Mouse (Mus musculus): Measurements from ENCODE around the gene Mcfd2.

The Mcfd2 gene

DNA sequence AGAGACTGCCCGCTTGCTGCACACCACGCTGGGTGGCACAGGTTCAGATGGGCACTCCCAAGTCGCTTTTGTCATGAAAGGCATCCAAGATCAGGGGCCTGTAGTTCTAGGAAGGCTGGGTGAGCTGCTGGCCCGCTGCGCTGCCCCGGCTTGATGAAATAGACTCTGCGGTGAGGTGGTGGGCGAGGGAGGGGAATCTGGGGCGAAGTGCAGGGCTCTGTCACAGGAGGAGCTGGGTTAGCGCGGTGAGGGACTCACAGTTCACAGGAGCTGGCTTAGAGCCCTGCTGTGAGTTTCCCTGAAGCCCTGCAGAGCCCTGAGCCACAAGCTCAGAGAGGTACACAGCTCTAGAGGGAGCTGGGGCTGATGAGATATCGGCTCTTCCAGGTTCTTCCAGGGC is 22.4 kb upstream of the Mcfd2 start:
- no peak for DNase-seq (ENCODE audit: low spot score)

DNA sequence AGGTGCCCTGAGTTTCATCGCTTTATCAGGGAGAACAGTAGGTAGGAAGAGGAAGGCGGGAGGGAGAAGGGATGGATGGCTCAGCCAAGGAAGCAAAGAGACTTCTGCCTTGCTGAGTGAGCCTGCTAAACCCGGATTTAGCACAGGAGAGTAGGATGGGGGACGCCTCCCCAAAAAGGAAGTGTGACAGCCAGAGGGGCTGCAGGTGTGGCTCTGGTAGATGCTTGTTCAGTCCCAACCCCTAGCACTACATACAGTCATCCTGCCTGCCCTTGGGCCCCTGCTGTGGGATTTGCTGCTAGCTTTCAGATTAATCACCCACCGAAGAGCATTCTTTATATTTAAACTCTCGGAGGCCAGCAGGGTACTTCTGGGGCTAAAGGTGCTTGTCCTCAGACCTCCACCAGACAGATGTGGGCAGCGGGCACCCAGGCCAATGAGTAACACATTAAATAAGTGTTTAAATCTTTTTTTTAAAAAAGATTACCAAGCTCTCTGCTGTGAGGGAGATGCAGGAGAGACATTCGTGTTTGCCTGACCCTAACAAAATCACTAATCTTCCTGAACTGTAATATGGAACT is 21.6 kb upstream of the Mcfd2 start:
- DNase-seq (ENCODE audit: low spot score) = no peak

DNA sequence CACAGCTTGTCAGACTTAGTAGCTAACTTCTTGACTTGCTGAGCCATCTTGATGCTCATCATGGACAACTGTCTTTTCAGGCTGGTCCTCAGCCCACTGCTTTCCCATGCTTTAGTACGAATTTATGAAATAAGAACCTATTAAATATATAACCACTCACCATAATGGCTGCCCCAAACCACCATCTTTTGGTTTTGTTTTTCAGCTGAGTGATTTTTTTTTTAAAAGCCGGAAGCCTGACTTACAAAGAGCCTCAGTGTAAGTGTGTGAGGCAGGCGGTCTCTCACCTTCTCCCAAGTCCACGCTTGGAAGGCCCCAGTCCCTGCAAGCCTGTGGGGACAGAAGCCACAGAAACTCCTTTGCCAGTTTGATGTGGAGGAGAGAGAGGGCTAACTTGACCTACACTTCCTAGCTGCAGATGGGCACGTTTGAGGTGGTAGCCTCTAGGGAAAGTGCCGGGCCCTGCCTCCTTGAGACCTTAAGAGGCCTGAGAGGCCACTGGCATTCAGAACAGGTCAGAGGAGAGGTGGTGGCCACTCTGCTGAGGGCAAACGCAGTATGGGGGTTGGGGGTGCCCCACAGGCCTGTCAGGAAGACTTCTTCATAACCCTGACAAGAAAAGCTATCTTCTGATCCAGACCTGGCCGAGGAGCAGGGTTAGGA is 20.9 kb upstream of the Mcfd2 start:
- DNase-seq (ENCODE audit: low spot score) = no peak

DNA sequence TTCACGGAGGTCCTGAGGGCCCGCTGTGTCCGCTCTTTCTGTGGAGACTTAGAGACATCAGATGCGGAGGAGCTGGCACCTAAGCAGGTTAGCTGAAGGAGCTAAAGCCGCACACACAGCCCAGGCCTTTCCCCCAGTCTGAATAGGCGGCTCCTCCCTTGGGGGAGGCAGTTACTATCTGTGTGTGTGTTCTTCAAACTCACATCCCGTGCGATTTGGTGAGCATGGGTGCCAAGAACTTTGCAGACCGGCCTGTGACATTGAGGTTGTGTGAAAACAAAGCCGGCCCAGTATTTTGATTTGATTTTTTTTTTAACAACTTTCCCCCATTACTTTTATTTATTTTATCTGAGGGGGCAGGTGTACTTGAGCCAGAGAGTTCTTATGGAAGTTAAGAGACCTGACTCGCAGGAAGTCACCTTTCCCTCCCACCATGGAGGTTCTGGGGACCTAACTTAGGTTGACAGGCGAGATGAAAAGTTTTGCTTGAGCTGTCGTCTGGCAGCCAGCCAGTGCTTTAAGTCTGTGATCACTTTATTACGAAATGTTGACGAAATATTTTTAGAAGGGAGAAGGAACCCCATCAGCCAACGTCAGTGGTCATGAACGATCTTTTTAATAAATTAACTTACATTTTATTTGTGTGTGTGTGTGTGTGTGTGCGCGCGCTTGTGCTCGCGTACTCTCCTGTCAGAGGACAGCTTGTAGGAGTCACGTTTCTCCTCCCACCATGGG is 20.2 kb upstream of the Mcfd2 start:
- no peak for DNase-seq (ENCODE audit: low spot score)

DNA sequence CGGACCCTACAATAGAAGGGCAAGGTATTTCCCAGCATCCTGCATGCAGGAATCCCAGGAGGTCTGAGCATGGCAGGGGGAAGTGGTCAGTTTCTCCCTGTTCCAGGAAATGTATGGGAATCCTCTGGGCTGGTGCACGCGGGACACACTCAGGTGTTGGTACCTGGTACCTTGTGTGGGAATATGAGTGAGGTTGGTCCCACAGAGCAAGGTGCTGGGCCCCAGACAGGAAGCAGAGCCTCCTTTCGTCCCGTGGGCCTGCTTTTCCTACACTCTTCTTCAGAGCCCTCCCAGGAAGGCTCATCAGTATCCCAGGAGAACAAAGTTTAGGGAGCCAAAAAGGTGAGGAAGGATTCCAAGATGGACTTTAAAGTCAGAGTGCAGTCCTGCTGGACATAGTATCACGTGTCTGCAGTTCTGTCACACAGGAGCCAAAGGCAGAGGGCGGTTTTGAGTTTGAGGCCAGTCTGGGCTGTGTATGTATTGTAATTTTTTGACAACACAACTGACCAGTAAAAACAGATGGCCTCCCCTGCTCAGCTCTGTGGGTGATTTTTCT is 18.8 kb upstream of the Mcfd2 start:
- DNase-seq (ENCODE audit: low spot score) = no peak

DNA sequence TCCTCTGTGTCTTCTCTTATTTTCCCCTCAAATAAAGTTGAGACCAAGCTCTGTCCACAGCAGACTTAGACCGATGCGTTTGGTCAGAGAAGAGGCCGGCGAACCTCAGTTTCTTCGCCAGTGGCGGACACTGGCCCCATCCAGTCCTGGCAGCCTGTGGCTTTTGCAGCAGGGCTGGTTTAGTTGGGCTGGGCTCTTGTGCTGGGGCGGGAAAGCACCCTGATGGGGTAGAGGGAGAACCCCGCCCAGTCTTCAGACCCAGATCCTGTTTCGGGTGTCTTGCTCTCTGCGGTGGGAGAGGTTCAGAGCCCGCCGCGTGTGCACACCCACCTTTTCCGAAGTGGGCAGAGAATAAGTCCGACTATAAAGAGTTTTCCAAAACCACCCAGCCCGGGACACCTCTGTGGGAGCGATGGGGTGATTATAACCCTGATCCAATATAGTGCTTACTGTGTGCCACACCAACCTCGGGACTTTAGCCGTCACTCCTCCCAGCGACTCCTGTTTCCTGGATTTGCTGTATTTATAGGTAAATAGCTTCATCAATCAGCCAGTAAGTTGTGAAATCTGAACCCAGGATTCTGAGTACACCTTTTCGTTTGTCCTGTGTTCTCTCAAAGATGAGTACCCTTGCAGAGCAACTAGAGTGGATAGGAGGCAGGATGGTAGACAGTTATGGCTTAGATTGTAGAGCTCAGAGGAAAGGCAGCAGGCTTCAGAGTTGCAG is 18.2 kb upstream of the Mcfd2 start:
- DNase-seq (ENCODE audit: low spot score) = no peak

DNA sequence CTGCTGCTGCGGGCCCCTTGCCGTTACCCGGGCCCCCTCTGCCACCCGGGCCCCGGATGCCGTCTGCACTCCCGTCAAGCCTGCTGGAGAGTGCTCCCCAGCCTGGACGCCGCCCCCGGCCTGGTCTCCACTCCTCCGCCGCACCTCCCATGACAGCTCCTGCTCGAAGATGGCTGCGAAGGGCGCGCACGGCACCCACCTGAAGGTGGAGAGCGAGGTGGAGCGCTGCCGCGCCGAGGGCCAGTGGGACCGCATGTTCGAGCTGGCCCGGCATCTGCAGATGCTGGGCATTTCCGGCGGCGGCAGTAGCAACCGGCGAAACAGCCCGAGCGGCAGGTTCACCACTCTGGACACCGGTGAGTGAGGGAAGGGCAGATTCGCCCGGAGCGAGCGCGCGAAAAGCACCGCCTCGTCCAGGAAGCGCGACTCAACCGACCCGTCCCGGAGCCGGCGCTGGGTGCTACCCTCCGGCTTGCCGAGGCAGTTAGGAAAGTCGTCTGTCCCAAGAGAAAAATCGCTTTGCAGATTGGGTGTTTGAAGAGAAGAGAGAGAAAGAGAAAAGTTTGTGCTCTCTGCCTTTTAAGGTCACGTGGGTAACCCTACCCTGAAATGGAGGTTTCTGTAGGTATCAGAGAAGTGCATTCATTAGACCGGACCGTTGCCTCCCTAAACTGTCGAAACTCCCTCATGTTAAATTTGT is 17.5 kb upstream of the Mcfd2 start:
- no peak for DNase-seq (ENCODE audit: low spot score)

DNA sequence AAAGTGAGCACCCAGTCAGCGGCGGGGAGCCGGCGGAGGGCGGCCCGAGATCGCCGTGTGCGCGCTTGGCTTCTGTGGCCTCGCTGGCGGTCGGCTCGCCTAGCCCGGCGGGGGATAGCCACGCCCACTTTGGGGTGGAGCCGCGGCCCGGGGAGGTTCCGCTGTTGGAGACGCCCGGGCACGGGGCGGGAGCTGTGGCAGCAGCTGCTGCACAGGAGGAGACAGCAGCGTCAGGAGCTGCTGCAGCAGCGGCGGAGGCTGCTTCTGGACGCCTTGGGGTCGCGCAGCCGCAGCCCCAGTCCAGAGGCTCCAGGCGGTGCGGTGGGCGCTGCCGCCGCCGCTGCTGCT is 16.9 kb upstream of the Mcfd2 start, which contains the start of gene Ttc7:
Gene Ttc7 (plus strand): TSS at position 181 of the 348 bp plus-strand sequence.
- DNase-seq (ENCODE audit: low spot score) = peak; percentile 95

DNA sequence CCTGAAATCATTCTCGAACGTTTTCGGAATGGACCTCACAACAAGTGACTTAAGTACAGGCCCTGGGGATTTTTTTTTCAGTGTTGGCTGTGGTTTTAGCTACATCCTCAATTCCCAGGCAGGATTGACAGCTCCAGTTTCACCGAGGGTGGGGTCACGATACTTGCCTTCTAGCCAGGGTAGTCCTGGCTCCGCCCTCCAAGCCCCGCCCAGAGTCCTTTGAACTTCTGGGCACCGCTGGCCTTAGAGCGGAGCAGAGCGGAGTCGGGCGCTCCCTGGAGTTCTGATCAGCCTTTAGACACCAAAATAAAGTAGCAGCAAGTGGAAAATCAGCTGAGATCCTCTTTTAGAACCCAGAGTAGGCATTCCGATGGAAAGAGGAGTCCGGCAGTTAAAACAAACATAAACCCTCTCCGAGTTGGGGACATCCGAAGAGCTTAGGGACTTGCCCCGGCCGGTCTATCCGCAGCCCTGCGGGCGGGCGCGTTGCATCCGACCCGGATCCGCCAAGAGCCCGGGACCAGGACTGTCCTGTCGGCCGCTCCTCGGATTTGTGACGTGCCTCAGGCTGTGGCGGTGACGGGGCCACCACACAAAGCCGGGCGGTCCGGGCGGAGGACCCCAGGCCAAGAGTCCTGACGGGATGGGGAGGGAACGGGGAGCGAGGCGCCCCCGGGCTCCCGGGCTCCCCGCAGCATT is 16.4 kb upstream of the Mcfd2 start:
- DNase-seq (ENCODE audit: low spot score) = peak; percentile 88

DNA sequence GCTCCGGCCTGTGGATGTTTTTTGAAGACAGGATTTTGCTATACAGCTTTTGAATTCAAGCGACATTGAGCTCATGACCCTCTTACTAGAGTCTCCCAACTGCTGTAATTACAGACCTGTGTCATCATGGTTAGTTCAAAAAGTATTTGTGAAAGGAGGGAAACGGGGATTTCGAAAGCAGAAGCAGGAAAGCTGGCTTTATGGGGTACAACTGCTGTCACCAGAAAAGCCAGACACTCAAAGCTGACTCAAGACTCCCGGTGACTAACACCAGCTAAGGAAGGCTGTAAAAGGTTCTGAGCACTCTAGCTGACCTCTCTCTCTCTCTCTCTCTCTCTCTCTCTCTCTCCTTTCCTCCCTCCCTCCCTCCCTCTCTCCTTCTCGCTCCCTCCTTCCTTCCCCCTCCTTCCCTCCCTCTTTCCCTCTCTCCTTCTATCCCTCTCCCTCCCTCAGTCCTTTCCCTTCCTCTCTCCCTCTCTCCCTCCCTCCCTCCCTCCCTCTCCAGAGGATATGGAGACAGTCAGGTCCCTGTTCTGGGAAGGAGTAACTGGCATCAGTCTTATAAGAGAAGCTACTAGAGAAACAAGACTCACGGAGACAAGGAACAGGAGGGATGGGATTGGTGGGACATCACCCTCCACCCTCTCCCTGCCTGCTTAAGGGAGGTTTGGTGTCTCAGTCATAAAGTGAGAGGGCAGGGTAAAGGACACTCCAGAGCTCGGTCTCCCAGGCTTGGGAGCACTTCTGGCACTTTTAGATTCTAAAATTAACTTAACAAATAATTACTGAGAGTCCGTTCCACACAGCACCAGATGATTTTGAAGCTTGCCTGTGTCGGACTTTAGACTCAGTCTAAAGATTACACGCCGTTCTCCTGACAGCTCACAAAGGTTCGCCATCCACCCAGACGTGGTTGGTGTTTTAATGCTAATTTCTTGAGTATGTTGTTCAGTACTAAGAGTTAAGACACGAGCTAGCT is 9.9 kb upstream of the Mcfd2 start:
- DNase-seq (ENCODE audit: low spot score) = no peak

DNA sequence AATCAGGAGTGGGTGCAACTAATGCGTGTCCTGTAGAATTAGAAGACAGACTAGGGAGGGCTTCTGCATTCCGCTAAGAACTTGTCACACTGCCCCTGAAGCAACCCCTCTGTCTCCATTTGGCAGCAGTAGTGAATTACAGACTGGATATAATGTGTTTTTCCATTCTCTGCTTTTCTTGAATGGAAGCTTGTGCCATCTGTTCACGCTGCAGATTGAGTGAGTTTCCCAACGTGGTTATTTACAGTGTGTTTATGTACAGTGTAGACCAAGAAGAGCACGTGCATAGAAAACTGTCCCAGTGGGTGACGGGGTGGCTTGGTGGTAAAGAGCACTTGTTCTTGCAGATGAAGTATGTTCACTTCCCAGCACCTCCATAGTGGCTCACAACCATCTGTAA is 3.7 kb upstream of the Mcfd2 start:
- no peak for DNase-seq (ENCODE audit: low spot score)

DNA sequence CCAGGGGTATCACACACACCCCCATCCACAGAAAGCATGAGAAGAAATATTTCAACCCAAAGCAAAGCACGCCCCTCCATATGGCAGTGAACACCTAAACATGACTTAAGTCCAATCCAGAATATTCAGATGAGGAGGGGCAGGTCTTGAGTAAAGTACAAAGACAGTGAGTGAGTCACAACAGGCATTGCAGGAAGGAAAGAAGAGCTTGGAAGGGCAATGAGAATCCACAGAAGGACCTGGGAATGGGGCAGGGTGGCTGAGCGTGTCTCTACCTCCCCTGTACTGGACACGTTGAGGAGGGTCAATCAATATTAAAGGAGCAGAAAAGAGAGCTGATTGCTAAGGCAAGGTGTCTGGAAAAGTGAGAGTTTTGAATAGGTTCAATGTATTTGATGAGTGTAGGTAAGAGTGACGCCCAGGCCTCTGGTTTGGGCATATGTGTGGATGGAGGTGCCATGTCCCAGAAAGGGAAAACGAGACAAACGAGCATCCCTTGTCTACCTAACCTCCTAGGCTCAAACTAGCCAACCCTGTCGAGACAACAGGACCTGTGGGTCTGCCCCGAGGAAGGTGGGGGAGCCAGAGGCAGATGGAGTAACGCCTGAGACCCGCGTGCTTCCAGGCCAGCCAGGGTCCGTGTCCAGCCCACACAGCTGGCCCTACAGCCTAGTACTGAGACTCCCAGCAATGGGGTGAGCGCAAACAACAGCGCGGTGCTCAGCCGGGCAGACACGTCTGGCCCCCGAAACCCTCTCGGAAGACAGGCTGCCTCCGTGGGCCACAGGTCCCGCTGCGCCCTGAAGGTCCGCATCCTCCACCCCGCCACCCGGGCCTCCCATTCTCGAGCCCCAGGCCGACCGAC is 576 bp downstream of the Mcfd2 start:
- DNase-seq (ENCODE audit: low spot score) = no peak

DNA sequence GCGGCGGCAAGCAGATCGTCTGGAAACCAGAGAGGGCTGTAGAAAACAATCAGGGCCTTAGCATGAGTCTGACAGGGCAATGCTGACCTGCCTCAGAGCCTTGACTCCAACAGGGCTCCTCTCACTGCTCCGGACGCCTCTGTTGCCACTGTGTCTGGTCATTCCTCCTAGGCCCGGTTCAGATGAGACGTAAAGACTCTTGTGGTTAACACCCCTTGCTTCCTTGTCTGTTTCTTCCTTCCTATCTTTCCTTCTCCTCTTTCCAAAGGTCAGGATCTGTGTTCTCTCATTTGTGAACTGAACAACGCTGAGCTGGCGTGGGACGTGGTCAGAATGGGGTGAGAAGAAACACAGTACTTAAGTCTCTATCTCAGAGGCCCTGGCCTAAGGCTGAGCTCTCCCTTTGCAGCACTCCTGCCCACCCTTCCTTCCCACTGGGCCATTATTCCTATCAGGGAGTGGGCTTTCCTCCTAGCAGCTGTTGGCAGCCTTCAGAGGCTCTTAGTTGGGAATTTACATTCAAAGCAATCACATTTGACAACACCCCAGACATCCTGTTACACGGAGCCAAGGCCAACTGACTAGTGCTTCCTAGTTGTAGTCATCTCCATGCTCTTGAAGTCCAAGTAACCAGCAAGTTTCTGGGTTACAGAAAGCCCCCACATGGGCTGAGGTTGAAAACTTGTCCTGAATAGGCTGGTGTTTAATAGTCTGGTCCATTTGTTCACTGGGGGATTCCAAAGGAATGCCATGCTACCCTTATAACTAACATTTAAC is 1.5 kb downstream of the Mcfd2 start:
- no peak for DNase-seq (ENCODE audit: low spot score)

DNA sequence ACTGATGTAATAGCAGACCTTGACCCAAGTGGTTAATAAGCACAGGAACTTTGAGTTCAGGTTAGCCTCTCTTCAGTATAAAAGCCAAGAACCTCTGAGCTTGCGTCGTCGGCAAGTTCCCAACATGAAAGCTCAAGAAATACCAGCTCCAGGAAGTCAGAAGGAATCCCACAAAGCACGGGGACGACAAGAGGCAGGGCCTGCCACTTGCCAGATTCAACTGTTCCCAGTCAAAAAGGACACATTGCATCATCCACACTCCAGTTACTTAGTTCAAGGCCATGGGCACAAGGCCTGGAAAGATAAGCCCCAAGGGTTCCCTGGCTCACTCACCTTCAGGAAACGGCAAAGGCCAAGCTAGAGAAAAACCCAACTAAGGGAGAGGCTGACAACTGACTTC is 2.3 kb downstream of the Mcfd2 start:
- DNase-seq (ENCODE audit: low spot score) = no peak

DNA sequence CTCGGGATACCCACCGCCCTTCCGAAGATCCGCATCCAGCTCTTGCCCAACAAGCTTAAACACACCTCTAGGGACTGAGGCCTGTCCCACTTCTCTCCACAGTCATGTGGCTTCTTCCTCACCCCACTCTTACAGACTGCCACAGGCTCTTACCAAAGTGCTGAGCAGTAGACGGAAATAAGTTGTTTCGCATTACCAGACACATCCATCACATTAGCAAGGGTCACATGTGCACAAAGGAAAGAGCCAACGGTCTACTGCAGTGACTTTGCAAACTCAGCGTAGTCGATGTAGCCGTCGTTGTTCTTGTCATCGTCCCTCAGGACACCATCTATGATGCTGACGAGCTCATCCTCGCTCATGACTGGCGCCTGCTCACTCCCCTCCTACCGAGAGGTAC is 10.1 kb downstream of the Mcfd2 start:
- no peak for DNase-seq (ENCODE audit: low spot score)

DNA sequence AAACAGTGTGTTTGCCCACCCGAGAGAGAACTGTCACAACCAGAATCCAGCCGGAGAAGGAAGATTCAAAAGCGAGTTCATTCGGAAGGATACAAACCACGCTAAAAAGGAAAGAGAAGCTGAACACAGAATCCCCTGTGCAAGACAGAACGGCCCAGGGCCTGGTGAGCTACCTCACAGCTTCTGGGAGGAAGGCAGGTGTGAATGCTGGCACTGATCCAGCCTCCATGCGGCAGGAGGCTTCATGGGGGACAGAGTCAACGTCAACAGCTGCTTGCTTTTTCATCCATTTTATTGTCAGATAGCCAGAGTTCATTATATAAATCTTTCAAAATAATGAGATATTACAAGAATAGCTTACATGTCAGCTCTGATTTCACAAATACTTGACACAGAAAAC is 11.4 kb downstream of the Mcfd2 start:
- no peak for DNase-seq (ENCODE audit: low spot score)

DNA sequence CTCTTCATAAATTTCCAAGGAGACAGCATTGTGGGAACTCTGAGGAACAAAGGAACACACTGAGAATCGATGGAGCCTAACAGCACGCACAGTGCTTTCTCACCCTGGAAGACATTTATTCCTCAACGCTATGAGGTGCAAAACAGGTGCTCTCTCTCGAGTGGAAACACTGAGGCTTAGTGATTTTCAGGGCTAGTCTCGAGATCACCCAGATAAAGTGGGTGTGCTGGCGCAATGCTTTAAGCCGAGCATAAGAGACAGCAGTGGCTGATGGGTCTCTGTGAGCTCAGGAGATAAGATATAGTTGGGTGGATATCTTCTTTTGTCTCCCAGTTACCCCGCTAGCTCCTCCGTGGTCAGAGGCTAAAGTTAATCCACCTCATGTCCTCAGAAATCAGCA is 19.6 kb downstream of the Mcfd2 start:
- no peak for DNase-seq (ENCODE audit: low spot score)

DNA sequence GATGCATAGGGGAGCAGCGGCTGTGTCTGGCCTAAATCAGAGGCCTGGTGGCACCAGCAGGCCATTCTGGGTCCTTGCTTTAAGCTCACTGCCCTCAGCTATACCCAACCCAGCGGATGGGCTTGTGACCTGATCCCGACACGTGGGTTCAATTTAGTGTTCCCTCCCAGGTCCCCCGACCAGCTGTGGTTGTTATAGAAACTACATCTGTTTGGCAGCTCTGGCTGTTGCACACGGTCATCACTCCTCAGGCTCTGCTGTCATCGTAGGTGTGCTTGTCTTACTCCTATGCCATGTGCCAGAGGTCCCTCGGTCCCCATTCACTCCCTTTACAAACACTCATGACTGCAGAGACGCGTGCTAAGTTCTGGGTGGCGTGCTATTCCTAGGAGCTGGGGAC is 27.9 kb downstream of the Mcfd2 start:
- DNase-seq (ENCODE audit: low spot score) = no peak
